Mouse (Mus musculus) heart, adult 2 months (tissue): Measurements from ENCODE around the gene Nhlh2.

ENCODE experiments used
- EP300 ChIP-seq: fragments of 200-500 bp; IDR thresholded peaks from 2 replicates; pipeline ENCODE4 v1.6.1; 2011; ENCODE audit warnings: low read depth, low read length, control low read depth; ENCODE audit not compliant: insufficient read depth
- POLR2A ChIP-seq: fragments of 200-500 bp; IDR thresholded peaks from 2 replicates; pipeline ENCODE4 v1.6.1; 2011; ENCODE audit warnings: mild to moderate bottlenecking, low read depth, low read length, control low read depth; ENCODE audit not compliant: insufficient read depth

DNA sequence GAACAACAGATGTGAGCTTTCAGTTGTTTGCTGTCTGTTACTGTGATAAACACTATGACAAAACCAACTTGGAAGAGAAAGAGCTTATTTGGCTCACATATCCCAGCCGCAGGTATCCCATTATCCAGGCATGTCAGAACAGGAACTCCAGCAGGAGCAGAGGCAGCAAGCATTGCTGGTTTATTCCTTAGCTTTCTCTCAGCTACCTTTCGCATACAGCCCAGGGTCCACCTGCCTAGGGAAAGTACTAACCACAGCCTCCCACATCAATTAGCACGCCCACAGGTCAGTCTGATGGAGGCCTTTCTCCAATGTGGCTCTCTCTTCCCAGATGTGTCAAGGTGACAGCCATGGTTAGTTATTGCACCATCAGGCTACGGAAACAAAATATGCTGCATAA lies 31.8 kb downstream of the Nhlh2 start:
- TF ChIP-seq EP300 (no peak), POLR2A (no peak)
